Mouse (Mus musculus) bone marrow macrophage, adult 2 months (primary cell): ENCODE results near the gene Gpn3.

Experiments used
- CTCF ChIP-seq: IDR thresholded peaks from 2 replicates; pipeline ENCODE4 v1.5.1; 2012; ENCODE audit warnings: low read depth, mild to moderate bottlenecking, low read length, moderate library complexity
- POLR2A ChIP-seq: IDR thresholded peaks from 2 replicates; pipeline ENCODE4 v1.6.1; 2012; ENCODE audit warnings: mild to moderate bottlenecking, low read depth, low read length, borderline replicate concordance

DNA sequence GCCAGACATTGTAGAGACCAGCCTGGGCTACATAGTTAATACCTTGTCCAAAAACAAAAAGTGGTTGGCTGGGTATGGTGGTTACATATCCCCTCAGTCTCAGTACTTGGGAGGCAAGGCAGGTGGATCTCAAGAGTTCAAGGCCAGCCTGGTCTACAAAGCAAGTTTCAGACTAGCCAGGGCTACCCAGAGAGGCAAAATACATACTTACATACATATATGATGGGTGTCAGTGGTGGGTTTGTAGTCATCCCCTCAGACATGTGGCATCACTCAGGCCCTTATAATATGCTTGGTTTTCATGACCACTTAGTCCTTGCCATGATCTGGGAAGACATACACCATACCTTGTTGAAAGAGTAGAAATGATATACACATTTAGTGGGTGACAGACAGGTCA, 19.0 kb downstream of the Gpn3 start:
- TF ChIP-seq CTCF (no peak), POLR2A (no peak)
